Mouse (Mus musculus) cortical plate, adult 2 months (tissue): ENCODE measurements around the gene Iars2.

ENCODE experiments used
- CTCF ChIP-seq: fragments of 200-500 bp; IDR thresholded peaks from 2 replicates; pipeline ENCODE4 v1.5.1; 2011; ENCODE audit warnings: mild to moderate bottlenecking, control low read depth, low read length; ENCODE audit not compliant: insufficient read depth; ENCODE audit errors: extremely low read depth
- POLR2A ChIP-seq: fragments of 200-500 bp; IDR thresholded peaks from 2 replicates; pipeline ENCODE4 v1.6.1; 2011; ENCODE audit warnings: mild to moderate bottlenecking, low read length, control low read depth; ENCODE audit not compliant: insufficient read depth; ENCODE audit errors: extremely low read depth

- TF ChIP-seq CTCF (no peak), POLR2A (no peak)
Observed at GRCm38 (mm10) chr1:185302816-185303215, 26.4 kb downstream of the Iars2 start.
